Mouse (Mus musculus): ENCODE results near the gene Rbpj.

- TF ChIP-seq POLR2A (IDR thresholded peaks at IDR 0.05; ENCODE audit: low read depth, low read length) (no peak), CTCF (IDR thresholded peaks at IDR 0.05; ENCODE audit: extremely low read depth, insufficient read length, insufficient replicate concordance, low read depth, low read length) (no peak)
Measured at GRCm38 (mm10) chr5:53637206-53637605, 171.3 kb downstream of the Rbpj start.

All from small intestine, adult 2 months (tissue).